Mouse (Mus musculus): ENCODE measurements around the gene Ehmt2.

DNA sequence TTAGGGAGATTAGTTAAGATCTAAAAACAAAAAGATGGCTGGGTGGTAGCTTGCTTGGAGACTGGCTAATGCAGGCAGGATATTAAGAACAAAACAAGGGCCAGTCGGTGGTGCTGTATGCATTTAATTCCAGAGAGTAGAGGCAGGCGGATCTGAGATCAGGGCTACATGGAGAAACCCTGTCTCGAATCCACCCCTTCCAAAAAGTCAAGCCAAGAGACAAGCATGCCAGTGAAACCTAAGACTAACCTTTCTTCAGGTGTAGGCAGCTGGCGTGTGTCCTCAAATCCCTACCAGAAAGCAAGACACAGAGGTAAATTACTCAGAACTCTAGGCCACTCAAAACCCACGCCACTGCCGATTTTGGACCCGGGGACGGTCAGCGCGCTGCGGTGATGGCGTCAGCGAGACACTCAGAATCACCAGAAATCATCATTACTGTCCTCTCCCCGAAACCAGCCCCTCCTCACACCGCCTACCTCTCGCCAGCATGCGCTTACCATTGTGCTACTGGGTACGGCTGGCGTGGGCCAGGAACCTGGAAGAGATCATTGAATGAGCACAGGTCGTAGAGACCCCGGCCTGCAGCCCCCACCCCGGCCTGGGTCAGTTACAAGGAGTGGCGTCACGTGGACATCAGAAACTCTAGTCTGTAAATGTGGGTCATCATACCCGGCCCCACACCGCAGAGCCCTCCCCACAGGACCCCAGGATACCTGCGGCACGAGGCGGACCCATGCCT lies 53.5 kb downstream of the Ehmt2 start:
- no peak for TF ChIP-seq CTCF (IDR thresholded peaks at IDR 0.05; ENCODE audit: insufficient read depth, low read depth, low read length)
- no peak for TF ChIP-seq POLR2A (IDR thresholded peaks at IDR 0.05; ENCODE audit: insufficient read depth, low read depth, low read length)
